Mouse (Mus musculus) megakaryocyte, embryonic 14.5 days (primary cell): Measurements from ENCODE around the gene Ace. TPM values are rescaled to one million over a fixed set of nuclear protein-coding genes. Genes with fewer than 3 reads are reported as not detected.

Experiments
- H3K27me3 ChIP-seq: replicated peaks from 2 replicates; pipeline ENCODE3; 2012; ENCODE audit warnings: inconsistent platforms
- H3K36me3 ChIP-seq: replicated peaks from 2 replicates; pipeline ENCODE3; 2012; ENCODE audit warnings: low read length, inconsistent platforms, mixed read lengths
- H3K4me1 ChIP-seq: 2 replicates; pipeline ENCODE4 v1.6.1; 2012; ENCODE audit warnings: inconsistent platforms
- H3K4me3 ChIP-seq: replicated peaks from 2 replicates; pipeline ENCODE3; 2012; ENCODE audit warnings: moderate library complexity, mild to moderate bottlenecking, inconsistent platforms
- H3K9me3 ChIP-seq: 2 replicates; pipeline ENCODE4 v1.6.1; 2012; ENCODE audit warnings: inconsistent platforms
- FLI1 ChIP-seq: IDR thresholded peaks from 2 replicates; pipeline ENCODE4 v1.6.1; 2012; ENCODE audit warnings: low read length, inconsistent platforms, mixed read lengths
- GATA1 ChIP-seq: IDR thresholded peaks from 3 replicates; pipeline ENCODE4 v1.6.1; 2012; ENCODE audit warnings: mixed read lengths, low read length, inconsistent platforms, borderline replicate concordance
- polyA plus RNA-seq: library from polyadenylated mRNA; stranded (reverse); fragments of >175 nt; gene quantifications from 2 replicates; pipeline ENCODE4 v1.2.3, GENCODE M21; 2012; ENCODE audit warnings: low replicate concordance; ENCODE audit not compliant: insufficient read depth

The Ace gene
- polyA plus RNA-seq, 1 experiment, result 0.17 TPM

DNA sequence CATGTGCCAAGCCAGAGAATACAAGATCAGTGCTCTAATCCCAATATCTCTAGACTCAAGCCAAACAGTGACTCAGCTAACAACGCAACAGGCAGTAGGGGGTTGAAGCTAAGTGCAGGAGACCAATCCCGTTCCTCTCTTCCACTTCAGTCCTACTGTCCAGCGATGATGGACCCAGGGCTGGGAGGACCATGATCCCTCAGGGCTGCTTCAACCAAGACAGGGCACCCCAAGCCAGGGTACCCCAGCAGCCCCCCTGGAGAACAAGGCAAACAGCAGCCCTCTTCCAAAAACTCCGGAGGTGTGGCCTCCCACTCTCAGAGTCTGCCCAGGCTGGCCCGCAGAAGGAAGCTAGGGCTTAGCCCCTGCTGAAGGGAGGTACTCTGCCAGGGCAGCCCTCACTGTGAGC, 33.4 kb upstream of the Ace start:
- H3K36me3 ChIP-seq, result no peaks in the 10 kb centered on the region
- TF ChIP-seq GATA1 (no peak), FLI1 (no peak)
- H3K27me3 ChIP-seq, result peaks cover 96% of the 10 kb centered on the region
- H3K4me3 ChIP-seq, result no peak overlapping the region
- no peaks in the 10 kb centered on the region for H3K4me1 ChIP-seq
- H3K9me3 ChIP-seq, result no peaks in the 10 kb centered on the region

GRCm38 (mm10) chr11:105934816-105935215, 32.9 kb upstream of the Ace start:
- Histone ChIP-seq H3K27me3 (peaks cover 96% of the 10 kb centered on the region), H3K4me3 (no peak overlapping the region), H3K36me3 (no peaks in the 10 kb centered on the region), H3K9me3 (no peaks in the 10 kb centered on the region), H3K4me1 (no peaks in the 10 kb centered on the region)
- no peak for TF ChIP-seq GATA1
- TF ChIP-seq FLI1, result no peak

GRCm38 (mm10) chr11:105935496-105935895, 32.2 kb upstream of the Ace start:
- no peaks in the 10 kb centered on the region for H3K36me3 ChIP-seq
- TF ChIP-seq FLI1, result no peak
- no peak for TF ChIP-seq GATA1
- H3K4me1 ChIP-seq, result no peaks in the 10 kb centered on the region
- H3K9me3 ChIP-seq, result no peaks in the 10 kb centered on the region
- H3K27me3 ChIP-seq, result peaks cover 98% of the 10 kb centered on the region
- no peak overlapping the region for H3K4me3 ChIP-seq

DNA sequence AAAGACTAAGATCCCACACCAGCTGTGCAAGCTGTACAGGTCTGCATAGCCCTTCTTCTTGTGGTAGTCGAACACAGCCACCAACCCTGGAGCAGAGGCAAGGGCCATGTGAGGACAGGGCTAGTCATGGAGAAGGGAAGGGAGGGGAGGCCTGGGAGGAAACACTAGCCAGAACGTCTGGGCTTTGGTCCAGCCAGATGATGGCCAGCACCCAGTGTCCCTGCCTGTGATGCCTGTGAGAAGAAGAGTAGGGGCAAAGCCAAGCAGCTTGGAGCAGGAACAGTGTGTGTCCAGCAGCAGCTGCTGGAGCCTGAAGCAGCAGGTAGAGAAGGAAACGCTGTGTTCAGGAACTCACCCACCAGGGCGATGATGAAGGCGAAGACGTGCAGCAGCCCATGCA, 31.5 kb upstream of the Ace start:
- TF ChIP-seq GATA1 (no peak), FLI1 (no peak)
- H3K4me1 ChIP-seq, result no peaks in the 10 kb centered on the region
- no peaks in the 10 kb centered on the region for H3K9me3 ChIP-seq
- peaks cover 98% of the 10 kb centered on the region for H3K27me3 ChIP-seq
- H3K36me3 ChIP-seq, result no peaks in the 10 kb centered on the region
- no peak overlapping the region for H3K4me3 ChIP-seq

DNA sequence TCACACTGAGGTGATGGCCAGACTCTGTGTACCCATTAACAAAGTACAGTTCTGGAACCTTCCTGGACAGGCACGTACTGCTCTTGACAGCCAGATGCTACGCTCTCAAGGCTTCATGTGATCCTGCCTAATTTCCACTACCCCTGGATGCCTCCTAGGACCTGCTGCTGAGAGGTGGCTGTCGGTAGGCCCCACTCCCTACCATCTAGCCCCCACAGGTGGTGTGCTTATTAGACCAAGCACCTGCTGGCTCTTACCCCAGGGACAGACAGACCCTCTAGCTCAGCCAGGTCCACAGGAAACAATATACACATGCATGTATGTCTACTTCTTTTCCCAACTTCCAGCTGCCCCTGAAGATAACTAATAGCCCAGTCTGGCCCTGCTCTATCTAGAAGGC, 30.8 kb upstream of the Ace start:
- H3K9me3 ChIP-seq, result no peaks in the 10 kb centered on the region
- H3K36me3 ChIP-seq, result no peaks in the 10 kb centered on the region
- no peak overlapping the region for H3K4me3 ChIP-seq
- H3K4me1 ChIP-seq, result no peaks in the 10 kb centered on the region
- H3K27me3 ChIP-seq, result peaks cover 99% of the 10 kb centered on the region
- TF ChIP-seq GATA1 (no peak), FLI1 (no peak)

GRCm38 (mm10) chr11:105938771-105939170, 29.0 kb upstream of the Ace start:
- TF ChIP-seq GATA1 (no peak), FLI1 (no peak)
- H3K27me3 ChIP-seq, result peaks cover 100% of the 10 kb centered on the region
- no peak overlapping the region for H3K4me3 ChIP-seq
- H3K9me3 ChIP-seq, result no peaks in the 10 kb centered on the region
- no peaks in the 10 kb centered on the region for H3K36me3 ChIP-seq
- H3K4me1 ChIP-seq, result peaks cover 7% of the 10 kb centered on the region

DNA sequence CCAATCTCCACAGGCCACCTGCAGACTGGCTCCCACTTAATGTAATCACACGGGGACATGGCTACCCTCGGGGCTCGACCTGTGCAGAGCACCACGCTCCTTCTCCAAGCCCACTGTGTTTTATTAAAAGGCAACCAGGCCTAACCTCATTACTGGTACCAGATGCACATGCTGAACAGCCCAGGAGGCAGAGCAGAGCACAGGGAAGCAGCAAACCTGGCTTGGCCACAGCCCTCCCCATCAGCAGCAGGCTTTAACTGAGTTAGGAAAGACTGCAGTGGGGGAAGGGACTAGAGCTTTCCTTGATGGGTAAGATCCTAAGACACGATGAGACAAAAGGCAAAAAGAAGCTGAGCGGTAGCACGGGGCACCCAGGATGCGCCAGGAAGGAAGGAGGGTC, 25.8 kb upstream of the Ace start:
- no peaks in the 10 kb centered on the region for H3K36me3 ChIP-seq
- peaks cover 100% of the 10 kb centered on the region for H3K27me3 ChIP-seq
- H3K9me3 ChIP-seq, result no peaks in the 10 kb centered on the region
- no peak overlapping the region for H3K4me3 ChIP-seq
- TF ChIP-seq GATA1, result no peak
- no peak for TF ChIP-seq FLI1
- H3K4me1 ChIP-seq, result peaks cover 29% of the 10 kb centered on the region

GRCm38 (mm10) chr11:105943133-105944102, 24.3 kb upstream of the Ace start:
- TF ChIP-seq GATA1, result no peak
- no peak for TF ChIP-seq FLI1
- Histone ChIP-seq H3K9me3 (no peaks in the 10 kb centered on the region), H3K36me3 (no peaks in the 10 kb centered on the region), H3K4me3 (peak overlapping the region; percentile 90), H3K4me1 (peaks cover 41% of the 10 kb centered on the region), H3K27me3 (peaks cover 97% of the 10 kb centered on the region)

GRCm38 (mm10) chr11:105944126-105944621, 23.6 kb upstream of the Ace start:
- H3K9me3 ChIP-seq, result no peaks in the 10 kb centered on the region
- H3K4me3 ChIP-seq, result peak overlapping the region; percentile 90
- H3K4me1 ChIP-seq, result peaks cover 45% of the 10 kb centered on the region
- no peak for TF ChIP-seq FLI1
- no peak for TF ChIP-seq GATA1
- H3K36me3 ChIP-seq, result no peaks in the 10 kb centered on the region
- peaks cover 95% of the 10 kb centered on the region for H3K27me3 ChIP-seq
